Mouse (Mus musculus): ENCODE results near the gene Anxa3. TPM values are rescaled to one million over a fixed set of nuclear protein-coding genes. Genes with fewer than 3 reads are reported as not detected.

The Anxa3 gene
- total and polyA plus RNA-seq, 3 experiments, result 0.54 to 2.5 TPM; not detected in 1

DNA sequence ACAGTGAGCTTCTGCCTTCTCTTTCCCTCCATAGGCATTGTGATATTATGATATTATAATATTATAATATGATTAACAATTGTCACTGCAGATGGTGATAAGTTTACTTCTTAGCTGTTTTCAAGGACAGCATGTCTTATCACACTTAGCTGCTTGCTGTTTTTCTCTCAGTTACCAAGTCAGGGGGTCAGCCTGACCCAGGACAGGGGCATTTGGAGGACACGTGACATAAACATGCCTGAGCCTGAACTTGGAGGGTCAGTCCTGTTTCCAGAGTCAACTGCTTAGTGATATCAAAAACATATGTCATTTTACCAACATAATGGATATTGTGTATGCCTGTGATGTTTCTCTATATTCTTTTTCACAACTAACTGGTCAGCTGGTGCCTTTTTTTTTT lies 34.0 kb downstream of the Anxa3 start:
- Histone ChIP-seq H3K4me1 (ENCODE audit: control insufficient read depth in 1 of 2, insufficient read depth in 2 of 2, low read length in 2 of 2) (no peaks in the 10 kb centered on the region), H3K9ac (ENCODE audit: control insufficient read depth, low read depth, low read length, poor library complexity, severe bottlenecking) (no peak overlapping the region), H3K36me3 (ENCODE audit: control insufficient read depth in 1 of 2, insufficient read depth in 2 of 2, low read length in 2 of 2) (no peaks in the 10 kb centered on the region), H3K27me3 (ENCODE audit: control insufficient read depth in 1 of 2, insufficient read depth in 2 of 2, low read length in 2 of 2) (no peaks in the 10 kb centered on the region), H3K9me3 (replicated peaks; ENCODE audit: insufficient read depth, low read length) (no peaks in the 10 kb centered on the region), H3K79me2 (ENCODE audit: control insufficient read depth, insufficient read depth, low read length, poor library complexity) (no peaks in the 10 kb centered on the region), H3K4me3 (ENCODE audit: control insufficient read depth in 1 of 2, insufficient read depth in 1 of 2, low read depth in 2 of 2, low read length in 2 of 2) (no peak overlapping the region), H3K27ac (ENCODE audit: control insufficient read depth, low read depth, low read length) (no peak overlapping the region)
- no peak for DNase-seq (ENCODE audit: low read depth, low spot score)
- TF ChIP-seq ETS1 (IDR thresholded peaks at IDR 0.05; ENCODE audit: low read depth, low read length), result no peak
- no peak for TF ChIP-seq E2F4 (IDR thresholded peaks at IDR 0.05; ENCODE audit: borderline replicate concordance, low read depth, low read length)
- no peak for TF ChIP-seq SMC3 (IDR thresholded peaks at IDR 0.05; ENCODE audit: low read depth, low read length)
- TF ChIP-seq UBTF (IDR thresholded peaks at IDR 0.05; ENCODE audit: borderline replicate concordance, insufficient read depth, low read depth, low read length), result no peak
- TF ChIP-seq POLR2A (IDR thresholded peaks at IDR 0.05; ENCODE audit: control insufficient read depth in 1 of 2, insufficient read depth in 1 of 2, low read depth in 1 of 2, low read length in 2 of 2, poor library complexity in 1 of 2), result no peak
- no peak for TF ChIP-seq MXI1 (IDR thresholded peaks at IDR 0.05; ENCODE audit: low read depth, low read length)
- TF ChIP-seq MAZ (IDR thresholded peaks at IDR 0.05; ENCODE audit: low read depth, low read length), result no peak
- TF ChIP-seq RAD21 (IDR thresholded peaks at IDR 0.05; ENCODE audit: low read depth, low read length), result no peak
- TF ChIP-seq CTCF (IDR thresholded peaks at IDR 0.05 in 2 of 3, conservative IDR thresholded peaks at IDR 0.05 in 1 of 3; ENCODE audit: control insufficient read depth in 1 of 3, insufficient read depth in 1 of 3, low read depth in 2 of 3, low read length in 3 of 3, poor library complexity in 1 of 3, severe bottlenecking in 1 of 3), result no peak
- TF ChIP-seq RCOR1 (IDR thresholded peaks at IDR 0.05; ENCODE audit: low read depth, low read length), result no peak
- TF ChIP-seq GABPA (IDR thresholded peaks at IDR 0.05; ENCODE audit: low read depth, low read length), result no peak
- TF ChIP-seq POLR2AphosphoS2 (IDR thresholded peaks at IDR 0.05; ENCODE audit: low read length), result no peak
- no peak for TF ChIP-seq TAL1 (IDR thresholded peaks at IDR 0.05; ENCODE audit: low read length)
- TF ChIP-seq MYB (IDR thresholded peaks at IDR 0.05; ENCODE audit: low read depth, low read length), result no peak
- no peak for TF ChIP-seq ELF1 (IDR thresholded peaks at IDR 0.05; ENCODE audit: low read depth, low read length)
- TF ChIP-seq NRF1 (IDR thresholded peaks at IDR 0.05; ENCODE audit: insufficient read depth, low read depth, low read length, poor library complexity, severe bottlenecking), result no peak
- no peak for TF ChIP-seq CHD1 (IDR thresholded peaks at IDR 0.05; ENCODE audit: low read depth, low read length)

GRCm38 (mm10) chr5:96834338-96834737 lies 41.2 kb downstream of the Anxa3 start:
- Histone ChIP-seq H3K36me3 (ENCODE audit: control insufficient read depth in 1 of 2, insufficient read depth in 2 of 2, low read length in 2 of 2) (peaks cover 0 to 8% of the 10 kb centered on the region in 2 experiments; a peak in 2 of 4 replicates), H3K79me2 (ENCODE audit: control insufficient read depth, insufficient read depth, low read length, poor library complexity) (no peaks in the 10 kb centered on the region), H3K9me3 (replicated peaks; ENCODE audit: insufficient read depth, low read length) (no peaks in the 10 kb centered on the region), H3K9ac (ENCODE audit: control insufficient read depth, low read depth, low read length, poor library complexity, severe bottlenecking) (no peak overlapping the region), H3K4me3 (ENCODE audit: control insufficient read depth in 1 of 2, insufficient read depth in 1 of 2, low read depth in 2 of 2, low read length in 2 of 2) (no peak overlapping the region), H3K27ac (ENCODE audit: control insufficient read depth, low read depth, low read length) (no peak overlapping the region), H3K4me1 (ENCODE audit: control insufficient read depth in 1 of 2, insufficient read depth in 2 of 2, low read length in 2 of 2) (peaks cover 2 to 4% of the 10 kb centered on the region in 2 experiments; a peak in 1 of 4 replicates), H3K27me3 (ENCODE audit: control insufficient read depth in 1 of 2, insufficient read depth in 2 of 2, low read length in 2 of 2) (no peaks in the 10 kb centered on the region)
- TF ChIP-seq TAL1 (IDR thresholded peaks at IDR 0.05; ENCODE audit: low read length), result no peak
- no peak for TF ChIP-seq TCF12 (IDR thresholded peaks at IDR 0.05; ENCODE audit: low read depth, low read length)
- no peak for DNase-seq (ENCODE audit: low read depth, low spot score)
